Comparison of ENCODE assay signal across 8 mouse cellular contexts in the genomic region with DNA sequence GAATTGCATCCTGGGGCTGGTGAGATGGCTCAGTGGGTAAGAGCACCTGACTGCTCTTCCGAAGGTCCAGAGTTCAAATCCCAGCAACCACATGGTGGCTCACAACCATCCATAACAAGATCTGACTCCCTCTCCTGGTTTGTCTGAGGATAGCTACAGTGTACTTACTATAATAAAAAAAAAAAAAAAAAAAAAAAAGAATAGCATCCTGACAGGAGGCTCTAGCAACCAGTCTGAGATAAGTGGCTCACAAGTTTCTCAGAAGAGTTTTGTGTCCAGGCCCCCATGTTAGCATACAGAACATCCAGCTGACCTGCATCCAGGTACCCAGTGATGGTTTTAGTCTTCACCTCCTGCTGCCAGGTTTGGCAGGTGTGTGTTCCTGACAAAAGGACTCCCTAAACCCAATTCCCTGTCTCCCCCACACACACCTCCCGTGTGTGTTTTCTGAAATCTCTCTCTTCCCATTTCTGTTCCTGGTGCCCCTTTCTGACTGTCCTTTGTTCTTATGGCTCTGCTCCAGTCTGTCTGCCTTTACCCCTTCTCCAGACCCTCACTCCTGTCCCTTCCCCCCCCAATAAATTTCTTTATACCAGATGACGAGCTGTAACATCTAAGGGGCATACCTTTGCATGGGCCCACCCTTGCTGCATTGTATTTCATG. TPM values are rescaled to one million over a fixed set of nuclear protein-coding genes. Genes with fewer than 3 reads are reported as not detected.
A peak's percentile ranks its signal among the peaks of the same experiment; 100 is the strongest.
DNase-seq lines count a peak whose midpoint lies in the region; ATAC-seq lines count a peak whose summit lies in the region.

No protein-coding gene starts in this region.

- H3K9me3 ChIP-seq in forebrain, embryonic 12.5 days, result no peaks in the 10 kb centered on the region
- no peaks in the 10 kb centered on the region for H3K9me3 ChIP-seq in liver, embryonic 12.5 days (replicated peaks)

- WGBS in forebrain, embryonic 12.5 days, result 55% methylated on average over 3 of the region's 3 CpGs
- 50% methylated on average over 3 of the region's 3 CpGs for WGBS in liver, embryonic 12.5 days (ENCODE audit: insufficient replicate concordance)

- DNase-seq in heart, adult 11 months, result peak; percentile 95
- DNase-seq in heart, adult 8-10 months (ENCODE audit: low spot score), result no peak
- DNase-seq in CD4-positive helper T cell, adult 2 months (ENCODE audit: low read depth, low spot score), result peak; percentile 40
- DNase-seq in T-cell, adult 2 months (ENCODE audit: low spot score), result no peak
- no peak for DNase-seq in adipocyte (ENCODE audit: low spot score)
- no peak for DNase-seq in ovary, postnatal 14 days (ENCODE audit: low spot score)

- H3K4me1 ChIP-seq in forebrain, embryonic 12.5 days, result peaks cover 15% of the 10 kb centered on the region
- peaks cover 22% of the 10 kb centered on the region for H3K4me1 ChIP-seq in liver, embryonic 12.5 days

- peak overlapping the region; percentile 80 for H3K4me2 ChIP-seq in forebrain, embryonic 12.5 days
- peak overlapping the region; percentile 89 for H3K4me2 ChIP-seq in liver, embryonic 12.5 days

- H3K9ac ChIP-seq in forebrain, embryonic 12.5 days, result peak overlapping the region; percentile 100
- H3K9ac ChIP-seq in liver, embryonic 12.5 days, result peak overlapping the region; percentile 100

- no peaks in the 10 kb centered on the region; the same call in none of the 2 replicates for H3K27me3 ChIP-seq in forebrain, embryonic 12.5 days
- H3K27me3 ChIP-seq in liver, embryonic 12.5 days (replicated peaks), result no peaks in the 10 kb centered on the region

- no peaks in the 10 kb centered on the region for H3K36me3 ChIP-seq in forebrain, embryonic 12.5 days (replicated peaks)
- peaks cover 11% of the 10 kb centered on the region; the same call in 1 of the 2 replicates for H3K36me3 ChIP-seq in liver, embryonic 12.5 days

- H3K27ac ChIP-seq in forebrain, embryonic 12.5 days, result peak overlapping the region; percentile 100; the same call in 1 of the 2 replicates
- peak overlapping the region; percentile 100 for H3K27ac ChIP-seq in liver, embryonic 12.5 days

- no peak for ATAC-seq in forebrain, embryonic 12.5 days (ENCODE audit: low FRiP score)
- no peak for ATAC-seq in liver, embryonic 12.5 days

- H3K4me3 ChIP-seq in forebrain, embryonic 12.5 days (replicated peaks), result peak overlapping the region; percentile 89
- peak overlapping the region; percentile 90 for H3K4me3 ChIP-seq in liver, embryonic 12.5 days

RNA-seq across cellular contexts. Expression of a gene that starts 2.2 kb away (rescaled TPM):
- 10 to 100 TPM; 22.6 to 32.9 (median 28.8) TPM for total RNA-seq in heart, adult 8-10 months (2022)
- polyA plus RNA-seq in forebrain, embryonic 12.5 days (2016; fragmentation: Nextera tagmentation; extraction: Ambion mirVana), result 25.5 and 27.0 TPM in 2 replicates
- 14.5 and 17.6 TPM in 2 replicates for polyA plus RNA-seq in liver, embryonic 12.5 days (2016; fragmentation: Nextera tagmentation; extraction: Ambion mirVana)

RNA-seq across cellular contexts. Expression of a gene that starts 10.9 kb away (rescaled TPM):
- total RNA-seq in heart, adult 8-10 months (2022), result 10 to 100 TPM; 31.6 to 38.8 (median 36.1) TPM
- polyA plus RNA-seq in forebrain, embryonic 12.5 days (2016; fragmentation: Nextera tagmentation; extraction: Ambion mirVana), result 403 and 415 TPM in 2 replicates
- polyA plus RNA-seq in liver, embryonic 12.5 days (2016; fragmentation: Nextera tagmentation; extraction: Ambion mirVana), result 182 and 187 TPM in 2 replicates

RNA-seq across cellular contexts. Expression of a gene that starts 54.1 kb away (rescaled TPM):
- total RNA-seq in heart, adult 8-10 months (2022), result 10 to 100 TPM; 79.6 to 97.6 (median 89.8) TPM
- polyA plus RNA-seq in forebrain, embryonic 12.5 days (2016; fragmentation: Nextera tagmentation; extraction: Ambion mirVana), result 42.4 and 53.1 TPM in 2 replicates
- polyA plus RNA-seq in liver, embryonic 12.5 days (2016; fragmentation: Nextera tagmentation; extraction: Ambion mirVana), result 43.9 and 48.0 TPM in 2 replicates

Comparison
In these comparisons a context has a peak if more than half of its experiments do, and no peak if none do; other contexts are left out.
1. DNase-seq: peak in heart, adult 11 months (single experiment) and CD4-positive helper T cell, adult 2 months (single experiment); none in heart, adult 8-10 months (single experiment), T-cell, adult 2 months (single experiment), adipocyte (single experiment) and ovary, postnatal 14 days (single experiment).